Mouse (Mus musculus) midbrain, postnatal 0 days (tissue): ENCODE results near the gene Gse1. TPM values are rescaled to one million over a fixed set of nuclear protein-coding genes. Genes with fewer than 3 reads are reported as not detected.

Experiments used
- ATAC-seq: fragments of 200-750 bp; cut with Nextera tagmentation; 2 replicates; pipeline ENCODE4 v1.8.0; 2017; ENCODE audit warnings: moderate number of reproducible peaks, mild to moderate bottlenecking, moderate TSS enrichment, moderate library complexity; ENCODE audit not compliant: low FRiP score
- DNase-seq: peaks from one replicate; pipeline ENCODE4 v3.0.0-alpha.2; 2015; ENCODE audit warnings: low spot score
- H3K27ac ChIP-seq: fragments of 300-500 bp; sonication (generic); 2 replicates; pipeline ENCODE4 v1.5.1; 2014; ENCODE audit warnings: low read depth, mild to moderate bottlenecking, low read length, mixed read lengths
- H3K27me3 ChIP-seq: fragments of 300-500 bp; sonication (generic); 2 replicates; pipeline ENCODE4 v1.6.1; 2014; ENCODE audit warnings: low read length, control low read depth, mixed read lengths; ENCODE audit not compliant: insufficient read depth
- H3K36me3 ChIP-seq: fragments of 300-500 bp; sonication (generic); 2 replicates; pipeline ENCODE4 v1.6.1; 2014; ENCODE audit warnings: low read length, control low read depth, mixed read lengths; ENCODE audit not compliant: insufficient read depth
- H3K4me1 ChIP-seq: fragments of 300-500 bp; sonication (generic); 2 replicates; pipeline ENCODE4 v1.6.1; 2014; ENCODE audit warnings: mild to moderate bottlenecking, control low read depth, antibody characterized with exemption, low read length, mixed read lengths; ENCODE audit not compliant: insufficient read depth
- H3K4me2 ChIP-seq: fragments of 300-500 bp; sonication (generic); 2 replicates; pipeline ENCODE4 v1.6.1; 2014; ENCODE audit warnings: low read depth, mild to moderate bottlenecking, low read length, mixed read lengths; ENCODE audit not compliant: poor library complexity, severe bottlenecking
- H3K4me3 ChIP-seq: fragments of 300-500 bp; sonication (generic); 2 replicates; pipeline ENCODE4 v1.5.1; 2014; ENCODE audit warnings: low read depth, mild to moderate bottlenecking, low read length, moderate library complexity
- H3K9ac ChIP-seq: fragments of 300-500 bp; sonication (generic); replicated peaks from 2 replicates; pipeline ENCODE4 v1.6.1; 2014; ENCODE audit warnings: mild to moderate bottlenecking, low read length, moderate library complexity, mixed read lengths; ENCODE audit not compliant: poor library complexity, severe bottlenecking
- H3K9me3 ChIP-seq: fragments of 300-500 bp; sonication (generic); 2 replicates; pipeline ENCODE4 v1.6.1; 2016; ENCODE audit warnings: low read length, control low read depth
- CTCF ChIP-seq: IDR thresholded peaks from 2 replicates; pipeline ENCODE4 v1.5.1; 2016; ENCODE audit warnings: antibody characterized with exemption, mild to moderate bottlenecking
- WGBS: fragments of 180-500 bp; shearing (Covaris S2); extraction: QIAGEN DNeasy Blood & Tissue Kit; methylation state at CpG from one replicate; pipeline ENCODE4 v1.1.7; 2014; 5-methylcytosine and 5-hydroxymethylcytosine counted together
- polyA plus RNA-seq: library from polyadenylated mRNA; unstranded; fragments of >200 nt; fragmentation: Nextera tagmentation; extraction: Ambion mirVana; gene quantifications from 2 replicates; pipeline ENCODE4 v1.2.1, GENCODE M21; 2015
- total RNA-seq: library from RNA; depleted of rRNA; stranded (reverse); fragments of >200 nt; gene quantifications from 2 replicates; pipeline ENCODE4 v1.2.3, GENCODE M21; 2014

Gene Gse1
- total and polyA plus RNA-seq, 2 experiments from 2014 or later, result 12.4 to 51.3 TPM

GRCm38 (mm10) chr8:120550937-120551676, 322.9 kb downstream of the Gse1 start:
- Histone ChIP-seq H3K36me3 (peaks cover 3% of the 10 kb centered on the region; the same call in 1 of the 2 replicates), H3K9me3 (no peaks in the 10 kb centered on the region), H3K27me3 (no peaks in the 10 kb centered on the region), H3K4me2 (no peak overlapping the region), H3K4me1 (peaks cover 52% of the 10 kb centered on the region), H3K4me3 (no peak overlapping the region), H3K27ac (peak overlapping the region; percentile 72; the same call in 1 of the 2 replicates), H3K9ac (0 out of 2 replicates have a peak overlapping the region, but pooled peaks have one; percentile 13)
- TF ChIP-seq CTCF, result no peak
- WGBS, result 56% methylated on average over 11 of the region's 11 CpGs
- ATAC-seq, result no peak
- peak; percentile 56 for DNase-seq

GRCm38 (mm10) chr8:120551677-120551980, 323.4 kb downstream of the Gse1 start:
- H3K9ac ChIP-seq, result no peak overlapping the region
- 0 out of 2 replicates have a peak overlapping the region, but pooled peaks have one; percentile 3 for H3K27ac ChIP-seq
- no peaks in the 10 kb centered on the region for H3K27me3 ChIP-seq
- peaks cover 56% of the 10 kb centered on the region for H3K4me1 ChIP-seq
- no peak overlapping the region for H3K4me2 ChIP-seq
- H3K9me3 ChIP-seq, result no peaks in the 10 kb centered on the region
- no peak for TF ChIP-seq CTCF
- WGBS, result 88% methylated on average over 3 of the region's 3 CpGs
- DNase-seq (no peak), ATAC-seq (no peak)
- no peak overlapping the region for H3K4me3 ChIP-seq
- peaks cover 3% of the 10 kb centered on the region; the same call in 1 of the 2 replicates for H3K36me3 ChIP-seq

- H3K4me3 ChIP-seq, result no peak overlapping the region
- H3K27me3 ChIP-seq, result no peaks in the 10 kb centered on the region
- no peak for TF ChIP-seq CTCF
- no peak overlapping the region for H3K4me2 ChIP-seq
- 89% methylated on average over 11 of the region's 11 CpGs for WGBS
- H3K9ac ChIP-seq, result no peak overlapping the region
- H3K4me1 ChIP-seq, result peaks cover 62% of the 10 kb centered on the region
- H3K9me3 ChIP-seq, result no peaks in the 10 kb centered on the region
- peaks cover 3% of the 10 kb centered on the region; the same call in 1 of the 2 replicates for H3K36me3 ChIP-seq
- ATAC-seq, result no peak
- no peak for DNase-seq
- no peak overlapping the region for H3K27ac ChIP-seq
These were observed 324.3 kb downstream of the Gse1 start for GRCm38 (mm10) chr8:120552509-120552908.

- Histone ChIP-seq H3K4me3 (no peak overlapping the region), H3K36me3 (peaks cover 3% of the 10 kb centered on the region; the same call in 1 of the 2 replicates), H3K27me3 (no peaks in the 10 kb centered on the region), H3K4me2 (no peak overlapping the region), H3K9me3 (no peaks in the 10 kb centered on the region), H3K9ac (no peak overlapping the region), H3K27ac (no peak overlapping the region), H3K4me1 (peaks cover 51% of the 10 kb centered on the region)
- peak; percentile 47 for TF ChIP-seq CTCF
- ATAC-seq (no peak), DNase-seq (no peak)
- WGBS, result 90% methylated on average over 24 of the region's 24 CpGs
These were observed 325.3 kb downstream of the Gse1 start for GRCm38 (mm10) chr8:120553441-120554123.

- H3K36me3 ChIP-seq, result peaks cover 4% of the 10 kb centered on the region; the same call in 1 of the 2 replicates
- WGBS, result 89% methylated on average over 18 of the region's 18 CpGs
- peaks cover 45% of the 10 kb centered on the region for H3K4me1 ChIP-seq
- no peak overlapping the region for H3K9ac ChIP-seq
- H3K27me3 ChIP-seq, result no peaks in the 10 kb centered on the region
- no peak for TF ChIP-seq CTCF
- ATAC-seq (no peak), DNase-seq (no peak)
- H3K4me2 ChIP-seq, result no peak overlapping the region
- no peak overlapping the region for H3K27ac ChIP-seq
- no peak overlapping the region for H3K4me3 ChIP-seq
- H3K9me3 ChIP-seq, result no peaks in the 10 kb centered on the region
These were observed 326.3 kb downstream of the Gse1 start for GRCm38 (mm10) chr8:120554466-120555039.
